Mouse (Mus musculus) adrenal gland, postnatal 14 days (tissue): ENCODE measurements around the gene Myl6b. TPM values are rescaled to one million over a fixed set of nuclear protein-coding genes. Genes with fewer than 3 reads are reported as not detected.

Source experiments
- DNase-seq: peaks from one replicate; pipeline ENCODE4 v3.0.0; 2021; ENCODE audit warnings: mixed read lengths
- microRNA-seq, 2 experiments: library from miRNA; unstranded; fragments of <30 nt; microRNA quantifications; one replicate each; pipeline ENCODE4 v1.2.0; 2021
- total RNA-seq: library from RNA; stranded (reverse); gene quantifications from 2 replicates; pipeline ENCODE4 v1.2.3, GENCODE M21; 2021

Gene Myl6b
- total RNA-seq, 1 experiment from 2014 or later = 5.0 TPM

GRCm38 (mm10) chr10:128445407-128445806 is 53.1 kb downstream of the Myl6b start:
- no peak for DNase-seq

- DNase-seq = no peak
Measured at GRCm38 (mm10) chr10:128444354-128444753, 54.1 kb downstream of the Myl6b start.

Small RNA genes within 50 kb of the gene (microRNA-seq; reads per million reads assigned to microRNA genes)
- 0 to 0.43 reads per million in 2 experiments for gene Mir6916
- 0.43 to 0.76 reads per million in 2 experiments for gene Mir8105

Other genes with a start within 250 kb of the Myl6b start
- 2.0 and 46.2 TPM in 2 replicates for gene Apon, start 244.6 kb downstream of the Myl6b start, total RNA-seq
- gene Apof, start 230.0 kb downstream of the Myl6b start, total RNA-seq = 10.4 and 138 TPM in 2 replicates
- gene Stat2, start 228.1 kb downstream of the Myl6b start, total RNA-seq = 22.0 and 25.3 TPM in 2 replicates
- 0.26 TPM in 1 of 2 replicates, not detected in the other for gene Il23a, start 199.9 kb downstream of the Myl6b start, total RNA-seq
- 22.2 and 27.0 TPM in 2 replicates for gene Pan2, start 195.3 kb downstream of the Myl6b start, total RNA-seq
- gene Cnpy2, start 176.2 kb downstream of the Myl6b start, total RNA-seq = 150 and 152 TPM in 2 replicates
- gene Cs, start 161.0 kb downstream of the Myl6b start, total RNA-seq = 918 and 1,019 TPM in 2 replicates
- gene Coq10a, start 129.7 kb downstream of the Myl6b start, total RNA-seq = 103 and 111 TPM in 2 replicates
- gene Ankrd52, start 121.6 kb downstream of the Myl6b start, total RNA-seq = 66.7 and 66.9 TPM in 2 replicates
- gene Slc39a5, start 97.5 kb downstream of the Myl6b start, total RNA-seq = 0.78 TPM in 1 of 2 replicates, not detected in the other
- gene Nabp2, start 87.2 kb downstream of the Myl6b start, total RNA-seq = 59.8 and 65.2 TPM in 2 replicates
- 38.4 and 40.2 TPM in 2 replicates for gene Rnf41, start 87.0 kb downstream of the Myl6b start, total RNA-seq
- gene Smarcc2, start 39.4 kb downstream of the Myl6b start, total RNA-seq = 107 and 108 TPM in 2 replicates
- gene Myl6, start 4.5 kb downstream of the Myl6b start, total RNA-seq = 800 and 862 TPM in 2 replicates
- gene Esyt1, start 27.2 kb upstream of the Myl6b start, total RNA-seq = 28.5 and 36.9 TPM in 2 replicates
- 12.6 and 13.5 TPM in 2 replicates for gene Zc3h10, start 49.1 kb upstream of the Myl6b start, total RNA-seq
- gene Rpl41, start 50.6 kb upstream of the Myl6b start, total RNA-seq = 2,356 and 2,777 TPM in 2 replicates
- gene Pa2g4, start 67.3 kb upstream of the Myl6b start, total RNA-seq = 93.5 and 107 TPM in 2 replicates
- gene Erbb3, start 91.0 kb upstream of the Myl6b start, total RNA-seq = 4.4 and 9.1 TPM in 2 replicates
- 748 and 849 TPM in 2 replicates for gene Rps26, start 128.1 kb upstream of the Myl6b start, total RNA-seq
- 0.74 and 2.0 TPM in 2 replicates for gene Ikzf4, start 147.3 kb upstream of the Myl6b start, total RNA-seq
- gene Suox, start 175.4 kb upstream of the Myl6b start, total RNA-seq = 22.1 and 30.0 TPM in 2 replicates
- gene Rab5b, start 197.6 kb upstream of the Myl6b start, total RNA-seq = 91.4 and 96.4 TPM in 2 replicates
- 1.5 and 2.3 TPM in 2 replicates for gene Pmel, start 205.5 kb upstream of the Myl6b start, total RNA-seq
- 30.7 and 31.1 TPM in 2 replicates for gene Cdk2, start 206.3 kb upstream of the Myl6b start, total RNA-seq
- gene Dgka, start 246.2 kb upstream of the Myl6b start, total RNA-seq = 14.3 and 36.2 TPM in 2 replicates
- 22.3 and 29.1 TPM in 2 replicates for gene Pym1, start 249.2 kb upstream of the Myl6b start, total RNA-seq